Mouse (Mus musculus) urinary bladder, postnatal 36 days (tissue): ENCODE measurements around the gene Lamb3.
A peak's percentile ranks its signal among the peaks of the same experiment; 100 is the strongest.

Experiments used
- DNase-seq, 2 experiments: peaks; one replicate each; pipeline ENCODE4 v3.0.0; 2022; ENCODE audit warnings: low spot score in 2 of 2, mixed read lengths in 1 of 2

The Lamb3 gene

GRCm38 (mm10) chr1:193201383-193201778, 6.1 kb upstream of the Lamb3 start, which contains the start of gene Traf3ip3:
Traf3ip3 (minus strand) TSS chr1:193201703.
- DNase-seq = no peak

GRCm38 (mm10) chr1:193203821-193204220, 3.7 kb upstream of the Lamb3 start:
- DNase-seq = no peak

- no peak for DNase-seq
Measured at GRCm38 (mm10) chr1:193205431-193205830, 2.1 kb upstream of the Lamb3 start.

GRCm38 (mm10) chr1:193208178-193208577, 679 bp downstream of the Lamb3 start:
- DNase-seq = peak; percentile 47 to 51

- DNase-seq = no peak
Measured at GRCm38 (mm10) chr1:193211371-193211770, 3.9 kb downstream of the Lamb3 start.

GRCm38 (mm10) chr1:193214053-193214452, 6.6 kb downstream of the Lamb3 start:
- DNase-seq = no peak

- DNase-seq = no peak
Measured at GRCm38 (mm10) chr1:193216000-193216399, 8.5 kb downstream of the Lamb3 start.

- no peak for DNase-seq
Measured at GRCm38 (mm10) chr1:193220408-193220807, 12.9 kb downstream of the Lamb3 start.

- DNase-seq = no peak
Measured at GRCm38 (mm10) chr1:193225531-193225930, 18.0 kb downstream of the Lamb3 start.

GRCm38 (mm10) chr1:193226114-193226513, 18.6 kb downstream of the Lamb3 start:
- DNase-seq = no peak

GRCm38 (mm10) chr1:193226724-193227522, 19.4 kb downstream of the Lamb3 start:
- no peak for DNase-seq

- no peak for DNase-seq
Measured at GRCm38 (mm10) chr1:193227537-193227936, 20.0 kb downstream of the Lamb3 start.

- DNase-seq = no peak
Measured at GRCm38 (mm10) chr1:193229570-193229969, 22.1 kb downstream of the Lamb3 start.

- no peak for DNase-seq
Measured at GRCm38 (mm10) chr1:193230531-193230930, 23.0 kb downstream of the Lamb3 start.

- DNase-seq = no peak
Measured at GRCm38 (mm10) chr1:193230935-193231334, 23.4 kb downstream of the Lamb3 start.

GRCm38 (mm10) chr1:193232732-193233131, 25.2 kb downstream of the Lamb3 start:
- no peak for DNase-seq

- DNase-seq = no peak
Measured at GRCm38 (mm10) chr1:193234130-193234645, 26.7 kb downstream of the Lamb3 start.

- no peak for DNase-seq
Measured at GRCm38 (mm10) chr1:193234930-193235329, 27.4 kb downstream of the Lamb3 start.

- DNase-seq = no peak
Measured at GRCm38 (mm10) chr1:193238426-193238825, 30.9 kb downstream of the Lamb3 start.

GRCm38 (mm10) chr1:193241436-193241835, 33.9 kb downstream of the Lamb3 start:
- no peak for DNase-seq

GRCm38 (mm10) chr1:193242238-193242637, 34.7 kb downstream of the Lamb3 start:
- peak; percentile 60 to 91 for DNase-seq

- DNase-seq = no peak
Measured at GRCm38 (mm10) chr1:193242863-193243262, 35.4 kb downstream of the Lamb3 start.

GRCm38 (mm10) chr1:193243571-193244193, 36.2 kb downstream of the Lamb3 start:
- no peak for DNase-seq
